Mouse (Mus musculus) erythroblast, embryonic 14.5 days (primary cell): ENCODE results near the gene Zfp281. TPM values are rescaled to one million over a fixed set of nuclear protein-coding genes. Genes with fewer than 3 reads are reported as not detected.

Experiments used
- H3K27me3 ChIP-seq: 2 replicates; pipeline ENCODE4 v1.6.1; 2012; ENCODE audit warnings: inconsistent platforms; ENCODE audit not compliant: control insufficient read depth
- H3K36me3 ChIP-seq: 2 replicates; pipeline ENCODE4 v1.6.1; 2012; ENCODE audit warnings: mild to moderate bottlenecking, inconsistent platforms; ENCODE audit not compliant: control insufficient read depth
- H3K4me1 ChIP-seq: 2 replicates; pipeline ENCODE4 v1.6.1; 2012; ENCODE audit warnings: inconsistent platforms; ENCODE audit not compliant: control insufficient read depth
- H3K4me3 ChIP-seq: replicated peaks from 2 replicates; pipeline ENCODE3; 2012; ENCODE audit warnings: moderate library complexity, mild to moderate bottlenecking, inconsistent platforms
- H3K9me3 ChIP-seq: 2 replicates; pipeline ENCODE4 v1.6.1; 2012; ENCODE audit warnings: low read length, inconsistent platforms, mixed read lengths; ENCODE audit not compliant: control insufficient read depth
- GATA1 ChIP-seq: IDR thresholded peaks from 2 replicates; pipeline ENCODE4 v1.6.1; 2012; ENCODE audit warnings: low read length, inconsistent platforms, mixed read lengths
- TAL1 ChIP-seq: IDR thresholded peaks from 3 replicates; pipeline ENCODE4 v1.6.1; 2012; ENCODE audit warnings: low read length, inconsistent platforms, mixed read lengths
- polyA plus RNA-seq: library from polyadenylated mRNA; stranded (reverse); fragments of >175 nt; gene quantifications from 2 replicates; pipeline ENCODE4 v1.2.3, GENCODE M21; 2012

The Zfp281 gene
- polyA plus RNA-seq, 1 experiment: 0.12 TPM

DNA sequence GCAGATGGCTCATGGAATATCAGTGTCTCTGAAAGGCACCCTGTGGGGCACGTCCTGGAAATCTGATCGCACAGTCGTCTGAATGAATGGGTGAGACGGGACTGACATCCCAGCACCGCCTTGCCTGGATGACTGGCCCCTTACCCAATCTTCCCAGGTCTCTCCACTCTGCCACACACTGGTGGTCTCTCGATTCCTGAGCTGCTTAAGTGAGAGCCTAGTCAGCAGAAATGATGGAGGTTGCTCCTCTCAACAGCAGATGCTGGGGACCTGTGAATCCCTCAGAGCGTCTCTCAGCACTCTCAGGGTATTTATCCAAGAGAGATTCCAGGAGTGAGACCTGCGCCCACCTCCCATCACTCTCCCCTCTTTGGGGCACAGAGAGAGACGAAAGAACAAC is 36.8 kb downstream of the Zfp281 start:
- no peak for TF ChIP-seq TAL1
- no peak overlapping the region for H3K4me3 ChIP-seq
- no peaks in the 10 kb centered on the region for H3K27me3 ChIP-seq
- no peaks in the 10 kb centered on the region for H3K9me3 ChIP-seq
- no peaks in the 10 kb centered on the region for H3K4me1 ChIP-seq
- no peaks in the 10 kb centered on the region for H3K36me3 ChIP-seq

DNA sequence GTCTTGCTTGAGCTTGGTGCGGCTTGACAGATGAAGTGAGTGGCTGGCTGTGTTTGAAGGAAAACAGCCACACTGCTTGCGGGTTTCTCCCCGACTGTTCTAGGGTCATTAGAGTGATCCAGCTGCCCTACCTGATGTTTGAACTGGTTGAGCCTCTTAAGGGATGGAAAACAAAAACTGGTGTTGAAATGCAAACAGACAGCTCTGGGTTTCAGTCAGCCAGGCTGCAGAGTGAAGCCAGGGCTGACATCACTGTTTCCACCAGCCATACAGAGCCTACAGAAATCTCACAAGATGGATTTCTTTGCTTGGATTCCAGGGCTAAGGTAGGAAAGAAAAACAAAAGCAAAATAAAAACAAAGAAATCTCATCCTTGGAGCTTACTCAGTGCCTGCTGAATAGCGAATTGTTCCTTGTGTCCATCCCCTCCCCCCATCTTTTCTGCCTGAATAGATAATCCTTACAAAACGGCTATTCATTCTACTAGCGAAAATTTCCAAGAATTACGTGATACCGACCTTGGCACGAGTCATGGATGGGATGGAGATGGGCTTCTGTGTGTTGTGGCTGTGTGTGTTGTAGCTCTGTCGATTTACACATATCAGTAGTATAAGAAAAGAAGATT is 37.4 kb downstream of the Zfp281 start:
- no peaks in the 10 kb centered on the region for H3K9me3 ChIP-seq
- TF ChIP-seq GATA1 (no peak), TAL1 (no peak)
- no peaks in the 10 kb centered on the region for H3K36me3 ChIP-seq
- no peaks in the 10 kb centered on the region for H3K4me1 ChIP-seq
- no peaks in the 10 kb centered on the region for H3K27me3 ChIP-seq
- H3K4me3 ChIP-seq: no peak overlapping the region

DNA sequence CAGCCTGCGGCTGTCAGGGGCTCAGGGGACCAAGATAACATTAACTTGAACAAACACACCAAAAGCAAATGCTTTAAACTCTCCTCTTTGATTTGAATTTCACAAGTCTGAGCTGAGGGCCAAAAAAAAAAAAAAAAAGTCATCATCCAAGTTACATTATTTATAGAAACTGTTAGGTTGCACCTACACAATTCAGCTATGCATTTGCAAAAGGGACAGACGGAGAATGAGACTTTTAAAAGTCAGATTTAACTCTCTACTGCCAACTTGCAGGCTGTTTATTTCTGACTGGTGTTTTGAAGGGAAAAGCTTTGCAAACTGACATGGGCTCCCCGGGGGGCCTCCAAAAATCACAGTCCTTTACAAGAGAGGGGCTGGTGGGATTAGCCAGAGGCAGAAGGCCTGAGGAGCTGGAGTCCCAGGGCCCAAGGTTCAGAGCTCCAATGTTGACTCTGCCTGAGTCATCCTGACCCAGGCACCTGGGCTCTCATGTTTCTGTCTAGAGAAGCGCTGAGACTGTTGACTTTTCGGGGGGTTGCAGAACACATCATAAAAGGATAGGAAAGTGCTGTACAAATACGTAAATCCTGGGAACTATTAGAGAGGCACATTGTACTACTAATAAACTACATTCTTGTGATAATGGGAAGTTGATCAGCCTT is 40.4 kb downstream of the Zfp281 start:
- H3K9me3 ChIP-seq: no peaks in the 10 kb centered on the region
- H3K36me3 ChIP-seq: no peaks in the 10 kb centered on the region
- TF ChIP-seq TAL1 (no peak), GATA1 (no peak)
- no peak overlapping the region for H3K4me3 ChIP-seq
- H3K4me1 ChIP-seq: no peaks in the 10 kb centered on the region
- no peaks in the 10 kb centered on the region for H3K27me3 ChIP-seq

DNA sequence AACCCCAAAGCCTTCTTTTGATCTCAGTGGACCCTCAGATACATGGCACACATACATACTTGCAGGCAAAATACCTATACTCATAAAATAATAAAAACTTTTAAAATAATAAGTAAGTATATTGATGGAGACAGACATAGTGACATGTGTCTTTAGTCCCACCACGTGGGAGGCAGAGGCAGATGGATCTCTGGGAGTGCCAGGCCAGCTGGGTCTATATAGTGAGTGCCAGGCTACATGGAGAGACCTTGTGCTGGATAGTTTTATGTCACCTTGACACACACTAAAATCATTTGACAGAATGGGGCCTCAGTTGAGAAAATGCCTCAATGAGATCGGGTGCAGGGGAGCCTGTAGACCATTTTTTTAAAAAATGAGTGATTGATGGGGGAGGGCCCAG is 41.8 kb downstream of the Zfp281 start:
- TF ChIP-seq TAL1 (no peak), GATA1 (no peak)
- H3K4me3 ChIP-seq: no peak overlapping the region
- no peaks in the 10 kb centered on the region for H3K9me3 ChIP-seq
- H3K27me3 ChIP-seq: no peaks in the 10 kb centered on the region
- no peaks in the 10 kb centered on the region for H3K36me3 ChIP-seq
- no peaks in the 10 kb centered on the region; the same call in 1 of the 2 replicates for H3K4me1 ChIP-seq

DNA sequence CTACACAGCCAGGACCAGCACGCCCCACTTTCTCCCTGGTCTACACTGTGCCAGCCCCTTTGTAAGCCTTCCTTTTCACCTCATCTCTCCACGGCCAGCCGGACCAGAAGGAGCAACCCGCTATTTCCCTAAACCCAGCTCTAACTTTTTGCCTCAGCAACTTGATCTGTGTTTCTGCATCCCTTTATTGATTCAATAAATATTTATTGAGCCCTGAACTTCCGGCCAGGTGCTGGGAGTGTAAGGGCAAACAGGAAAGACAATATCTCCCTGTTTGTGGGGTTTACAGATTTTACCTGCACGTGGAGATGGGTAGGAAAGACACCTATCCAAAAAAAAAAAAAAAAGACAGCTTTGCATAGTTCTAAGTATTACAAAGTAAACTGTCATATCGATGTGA is 45.2 kb downstream of the Zfp281 start:
- H3K4me3 ChIP-seq: no peak overlapping the region
- H3K36me3 ChIP-seq: no peaks in the 10 kb centered on the region
- H3K4me1 ChIP-seq: no peaks in the 10 kb centered on the region; the same call in 1 of the 2 replicates
- no peaks in the 10 kb centered on the region for H3K9me3 ChIP-seq
- no peak for TF ChIP-seq TAL1
- TF ChIP-seq GATA1: no peak
- H3K27me3 ChIP-seq: no peaks in the 10 kb centered on the region

DNA sequence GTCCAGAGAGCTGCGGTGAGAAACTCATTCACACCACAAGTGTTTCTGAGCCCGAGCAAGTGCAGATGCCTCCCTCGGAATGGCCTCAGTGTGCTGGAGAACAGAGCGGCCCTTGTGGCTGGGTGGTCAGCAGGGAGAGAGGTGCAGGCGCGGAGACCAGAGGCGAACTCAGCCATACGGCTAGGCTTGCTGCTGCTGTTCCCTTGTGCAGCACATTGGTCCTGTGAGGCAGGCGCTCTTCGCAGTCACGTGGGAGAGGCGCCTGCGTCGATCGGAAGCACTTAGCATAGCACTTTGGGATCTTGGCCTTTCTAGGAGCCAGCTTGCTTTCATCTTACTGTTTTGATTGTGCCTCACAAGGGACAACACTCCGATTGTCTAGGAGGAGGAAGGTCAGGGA is 45.7 kb downstream of the Zfp281 start:
- no peaks in the 10 kb centered on the region for H3K27me3 ChIP-seq
- H3K4me3 ChIP-seq: no peak overlapping the region
- TF ChIP-seq GATA1: no peak
- TF ChIP-seq TAL1: no peak
- H3K4me1 ChIP-seq: no peaks in the 10 kb centered on the region; the same call in 1 of the 2 replicates
- no peaks in the 10 kb centered on the region for H3K9me3 ChIP-seq
- no peaks in the 10 kb centered on the region for H3K36me3 ChIP-seq

DNA sequence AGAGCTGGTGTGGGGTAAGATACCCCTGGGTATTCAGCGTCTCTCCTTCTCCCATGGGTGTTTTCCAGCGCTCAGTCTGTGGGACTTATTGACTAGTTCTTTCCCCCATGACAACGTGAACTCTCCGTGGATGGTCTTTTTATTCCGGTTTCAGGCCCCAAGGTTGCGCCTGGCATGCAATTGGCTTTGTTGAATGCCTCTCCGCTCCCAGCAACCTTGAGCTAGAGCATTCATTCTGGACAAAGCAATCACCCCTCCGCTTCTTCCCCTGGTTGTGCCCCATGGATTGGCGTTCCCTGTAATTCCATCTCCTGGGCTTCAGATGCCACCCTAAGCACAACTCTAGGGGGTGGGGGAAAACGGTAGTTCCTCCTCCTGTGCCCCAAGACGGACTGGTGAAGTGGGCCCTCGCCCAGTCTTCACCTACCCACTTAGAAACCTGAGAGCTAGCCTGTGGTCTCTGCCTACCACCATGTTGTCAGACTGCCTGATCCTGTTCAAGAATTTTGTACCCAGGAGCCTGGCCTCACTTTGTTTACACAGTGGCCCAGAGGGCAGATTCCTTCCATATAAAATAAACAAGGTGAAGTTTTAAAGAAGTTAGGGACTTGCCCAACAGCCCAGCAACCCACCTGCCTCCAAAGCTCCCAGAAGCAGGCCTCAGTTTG is 47.2 kb downstream of the Zfp281 start:
- Histone ChIP-seq H3K27me3 (no peaks in the 10 kb centered on the region), H3K9me3 (no peaks in the 10 kb centered on the region), H3K36me3 (no peaks in the 10 kb centered on the region), H3K4me3 (no peak overlapping the region), H3K4me1 (no peaks in the 10 kb centered on the region; the same call in 1 of the 2 replicates)
- TF ChIP-seq TAL1 (no peak), GATA1 (no peak)

DNA sequence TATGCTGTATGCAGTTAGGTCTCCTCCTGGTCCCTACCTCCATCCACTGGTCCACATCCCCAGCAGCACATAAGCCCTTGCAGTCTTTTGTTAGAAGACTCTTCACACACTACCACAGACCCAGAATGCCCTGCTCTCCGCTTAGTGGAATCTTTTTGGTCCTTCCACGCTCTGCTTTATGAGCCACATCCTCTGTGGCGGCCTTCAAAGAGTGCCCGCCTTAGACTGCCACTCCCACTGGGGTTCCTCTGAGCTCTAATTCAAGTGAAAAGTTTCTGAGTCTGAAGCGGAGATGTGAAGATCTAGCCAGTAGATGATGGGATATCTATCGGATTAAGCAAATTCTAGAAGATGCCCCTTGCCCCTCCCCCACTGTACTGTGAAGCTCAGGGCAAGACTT is 47.9 kb downstream of the Zfp281 start:
- H3K4me1 ChIP-seq: no peaks in the 10 kb centered on the region; the same call in 1 of the 2 replicates
- TF ChIP-seq TAL1 (no peak), GATA1 (no peak)
- no peak overlapping the region for H3K4me3 ChIP-seq
- no peaks in the 10 kb centered on the region for H3K27me3 ChIP-seq
- H3K36me3 ChIP-seq: no peaks in the 10 kb centered on the region
- no peaks in the 10 kb centered on the region for H3K9me3 ChIP-seq

DNA sequence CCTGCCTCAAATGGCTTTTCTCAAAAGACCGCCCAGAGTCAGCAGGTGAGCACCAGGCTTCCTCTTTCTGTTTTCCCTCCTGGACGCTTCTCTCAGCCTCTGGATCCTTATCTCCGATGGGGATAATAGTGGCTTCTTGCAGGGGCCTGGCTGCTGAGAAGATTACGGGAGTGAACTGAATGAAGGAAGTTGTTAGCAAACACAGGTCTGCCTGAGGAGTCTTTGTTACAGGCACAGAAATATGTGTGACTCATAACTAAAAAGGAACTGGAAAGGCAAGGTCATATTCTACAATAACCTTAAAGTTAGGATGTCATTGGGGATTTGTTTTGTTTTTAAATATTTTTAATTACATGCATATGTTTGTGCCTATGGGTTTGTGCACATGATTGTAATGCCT is 48.6 kb downstream of the Zfp281 start:
- Histone ChIP-seq H3K27me3 (no peaks in the 10 kb centered on the region), H3K4me3 (no peak overlapping the region), H3K9me3 (no peaks in the 10 kb centered on the region), H3K36me3 (no peaks in the 10 kb centered on the region), H3K4me1 (no peaks in the 10 kb centered on the region; the same call in 1 of the 2 replicates)
- no peak for TF ChIP-seq GATA1
- no peak for TF ChIP-seq TAL1
